Mouse (Mus musculus): ENCODE data around the gene Cfap299.
"Not testable (repeated sequence)": the region's sequence is repeated elsewhere in the genome, so short reads cannot be mapped to it uniquely, and the experiment has no call there.

Cfap299 gene

DNA sequence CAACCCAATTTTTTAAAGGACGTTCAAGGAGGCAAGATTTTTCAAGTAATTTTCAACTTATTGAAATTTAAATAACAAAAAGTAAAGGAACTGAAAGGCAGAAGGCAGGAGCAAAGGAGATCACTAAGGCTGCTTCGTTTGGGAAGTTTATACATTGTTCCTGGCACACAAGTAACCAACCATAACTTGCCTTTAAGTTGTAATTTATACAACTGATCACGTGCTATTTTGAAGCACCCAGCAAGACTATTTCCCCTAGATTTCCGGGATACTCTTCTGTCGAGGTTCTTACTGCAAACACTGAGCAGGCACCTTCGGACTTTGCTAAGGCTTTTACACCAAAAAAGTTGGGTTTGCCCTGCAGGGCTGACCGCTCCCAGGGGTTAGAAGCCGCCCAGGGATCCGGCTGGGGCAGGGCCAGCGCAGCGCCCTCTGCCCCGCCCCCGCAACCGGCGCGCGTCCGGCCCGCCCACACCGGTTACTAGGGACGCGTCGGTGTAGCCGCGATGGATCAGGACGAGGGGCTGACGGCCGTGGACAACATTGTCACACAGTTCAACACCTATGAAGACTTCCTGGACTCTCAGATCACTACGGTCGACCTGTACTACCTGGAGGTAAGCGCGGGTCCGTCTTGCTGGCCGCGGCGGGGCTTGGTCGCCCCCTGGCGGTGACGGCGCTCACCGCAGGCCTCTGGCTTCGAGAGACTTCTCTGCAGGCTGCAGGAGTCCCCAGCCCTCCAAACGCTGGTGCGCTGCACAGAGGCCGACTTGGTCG is at the start of gene Cfap299:
Cfap299 (plus strand) TSS at position 457 of the 777 bp plus-strand sequence.
- DNase-seq (ENCODE audit: low spot score), result peak; percentile 60

GRCm38 (mm10) chr5:98281993-98282392 is 47.1 kb upstream of the Cfap299 start:
- DNase-seq (ENCODE audit: low spot score), result no peak

- DNase-seq (ENCODE audit: low spot score), result no peak
Observed at GRCm38 (mm10) chr5:98283696-98284478, 45.2 kb upstream of the Cfap299 start.

DNA sequence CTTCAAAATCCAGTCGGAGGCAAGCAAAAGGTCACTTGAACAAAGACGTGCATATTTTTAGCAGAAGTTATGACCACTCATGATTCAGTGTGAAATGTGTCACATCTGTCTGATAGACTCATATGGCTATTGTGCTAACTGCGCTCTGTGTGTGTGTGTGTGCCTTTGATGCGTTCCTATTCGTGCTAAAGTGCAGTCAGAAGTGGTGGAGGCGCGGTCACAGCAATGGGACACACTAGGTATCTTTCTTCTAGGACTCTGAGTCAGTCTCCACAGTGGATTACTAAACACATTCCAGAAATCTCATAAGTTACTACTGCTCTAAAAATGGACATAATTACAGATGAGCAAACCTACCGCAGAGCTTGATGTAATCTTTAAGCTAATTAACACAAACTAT is 38.5 kb upstream of the Cfap299 start:
- no peak for DNase-seq (ENCODE audit: low spot score)

- no peak for DNase-seq (ENCODE audit: low spot score)
Observed at GRCm38 (mm10) chr5:98292388-98293048, 36.6 kb upstream of the Cfap299 start.

DNA sequence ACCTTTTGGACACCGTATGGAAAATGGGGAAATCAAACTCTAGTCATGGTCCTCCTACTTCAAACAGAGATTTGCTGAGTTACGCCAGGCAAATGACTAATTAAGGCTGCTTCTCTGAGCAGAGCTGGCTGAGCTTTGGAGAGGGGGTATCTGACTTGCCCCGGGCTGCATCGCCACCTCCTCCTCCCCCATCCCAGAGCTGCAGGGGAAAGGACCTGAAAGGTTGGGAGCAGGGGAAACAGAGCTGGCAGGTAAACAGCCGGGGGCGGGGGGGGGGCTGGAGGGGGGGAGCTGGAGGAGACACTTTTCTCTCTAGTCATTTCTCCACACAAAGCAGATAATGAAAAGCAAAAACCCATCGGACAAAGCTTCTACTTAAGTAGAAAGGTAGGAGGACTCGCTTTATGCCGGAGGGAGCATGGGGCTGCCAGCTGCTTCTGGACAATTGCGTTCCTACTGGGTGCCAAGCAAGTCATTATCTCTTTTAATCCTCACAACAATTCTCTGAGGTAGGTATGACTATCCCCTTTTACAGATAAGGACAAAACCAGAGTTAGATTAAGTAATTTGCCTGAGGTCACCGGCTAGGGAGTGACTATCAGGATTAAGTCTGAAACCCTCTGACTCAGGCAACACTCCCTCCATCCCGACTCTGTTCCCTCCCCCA is 35.9 kb upstream of the Cfap299 start:
- no peak for DNase-seq (ENCODE audit: low spot score)

DNA sequence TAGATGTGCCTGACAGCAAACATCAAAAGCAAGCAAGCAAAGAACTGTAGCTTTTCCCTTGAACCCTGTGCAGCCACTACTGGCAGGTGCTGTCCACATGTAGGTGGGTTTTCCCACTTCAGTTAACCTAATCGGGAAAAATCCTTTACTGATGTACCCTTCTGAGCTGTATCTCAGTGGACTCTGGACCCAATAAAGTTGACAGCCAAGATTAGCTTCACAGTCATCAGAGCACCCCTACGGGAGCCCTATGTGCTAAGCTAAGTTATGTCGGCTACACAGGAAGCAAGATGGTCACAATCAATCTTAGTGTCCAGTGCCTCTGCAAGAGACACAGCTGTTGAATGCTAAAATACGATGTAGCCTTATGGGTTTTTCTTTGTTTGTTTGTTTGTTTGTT is 29.0 kb upstream of the Cfap299 start:
- no peak for DNase-seq (ENCODE audit: low spot score)

GRCm38 (mm10) chr5:98305673-98306072 is 23.4 kb upstream of the Cfap299 start:
- DNase-seq (ENCODE audit: low spot score), result no peak

DNA sequence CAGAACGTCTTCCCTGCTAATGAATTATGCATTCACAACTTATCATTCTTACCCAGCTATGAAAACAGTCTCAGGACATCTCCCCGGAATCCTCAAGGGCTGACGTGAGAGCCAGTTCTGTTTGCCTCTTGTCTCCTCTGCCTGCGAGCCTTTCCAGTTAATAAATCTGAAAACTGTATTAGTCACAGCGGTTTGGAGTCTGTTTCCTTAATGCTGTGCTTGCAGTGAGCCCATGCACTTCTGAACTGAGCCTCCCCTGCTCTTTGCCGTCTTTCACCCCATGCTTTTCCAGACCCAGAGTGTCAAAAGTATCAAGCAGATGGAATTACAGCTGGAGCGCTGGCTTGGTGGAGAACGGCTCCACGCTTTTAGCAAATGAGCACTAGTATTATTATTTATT is 22.6 kb upstream of the Cfap299 start:
- DNase-seq (ENCODE audit: low spot score), result no peak

DNA sequence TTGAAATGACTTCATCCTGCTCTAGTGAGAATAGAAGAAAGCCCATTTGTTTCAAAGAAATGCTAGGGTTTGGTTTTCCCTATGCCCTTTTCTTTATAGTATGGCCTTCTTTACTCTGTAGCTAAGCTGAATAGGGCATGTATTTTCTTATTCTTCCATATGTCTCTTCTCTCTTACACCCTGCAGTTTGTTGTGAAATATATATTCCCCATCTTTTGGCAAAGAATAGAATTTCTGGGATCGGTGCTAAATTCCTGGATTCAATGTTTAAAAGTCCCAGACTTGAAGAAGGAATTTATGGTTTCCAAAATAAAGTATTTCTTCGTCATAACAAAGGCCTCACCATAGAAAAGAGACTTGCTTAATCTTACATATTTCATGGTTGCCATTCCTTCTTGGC is 2.5 kb upstream of the Cfap299 start:
- no peak for DNase-seq (ENCODE audit: low spot score)

DNA sequence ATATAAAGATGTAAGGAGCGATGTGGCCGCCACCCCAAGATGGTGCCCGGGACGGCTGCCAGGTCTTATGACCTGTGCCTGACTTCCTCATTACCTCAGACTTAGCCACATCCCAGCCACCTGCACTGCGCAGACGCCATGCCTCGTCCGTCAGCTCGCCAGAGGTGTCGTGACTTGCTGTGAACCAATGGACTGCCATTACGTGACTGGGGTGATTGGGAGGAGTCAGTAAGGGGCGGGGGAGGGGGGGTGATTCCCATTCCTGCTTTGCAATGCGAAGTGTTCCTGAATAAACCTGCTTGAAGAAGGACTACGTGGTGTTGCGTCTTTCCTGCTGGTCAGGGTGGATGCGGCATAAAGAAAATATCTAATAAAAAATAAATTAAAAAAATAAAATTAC is 14.6 kb downstream of the Cfap299 start:
- DNase-seq (ENCODE audit: low spot score), result not testable (repeated sequence)

GRCm38 (mm10) chr5:98344581-98344980 is 15.5 kb downstream of the Cfap299 start:
- DNase-seq (ENCODE audit: low spot score), result no peak

DNA sequence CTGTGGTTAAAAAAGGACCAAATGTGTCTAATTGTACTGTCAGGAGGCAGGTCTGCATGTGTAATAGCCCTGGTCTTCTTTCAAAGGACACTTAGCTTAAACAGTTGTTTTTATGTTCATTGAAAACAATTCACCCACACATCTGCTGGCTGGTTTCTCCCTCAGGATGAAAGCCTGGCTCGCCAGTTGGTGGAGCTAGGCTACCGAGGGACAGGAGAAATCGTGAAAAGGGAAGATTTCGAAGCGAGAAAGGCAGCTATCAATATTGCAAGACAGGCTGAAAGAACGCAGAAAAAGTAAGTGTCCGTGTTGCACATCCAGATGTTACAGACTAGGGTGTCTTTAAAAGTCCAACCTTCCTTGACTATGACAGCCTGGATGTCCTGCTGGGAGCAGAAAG is 17.0 kb downstream of the Cfap299 start:
- DNase-seq (ENCODE audit: low spot score), result no peak

GRCm38 (mm10) chr5:98348605-98349004 is 19.5 kb downstream of the Cfap299 start:
- DNase-seq (ENCODE audit: low spot score), result no peak

GRCm38 (mm10) chr5:98359912-98360311 is 30.8 kb downstream of the Cfap299 start:
- no peak for DNase-seq (ENCODE audit: low spot score)

GRCm38 (mm10) chr5:98360792-98361419 is 31.8 kb downstream of the Cfap299 start:
- DNase-seq (ENCODE audit: low spot score), result no peak

DNA sequence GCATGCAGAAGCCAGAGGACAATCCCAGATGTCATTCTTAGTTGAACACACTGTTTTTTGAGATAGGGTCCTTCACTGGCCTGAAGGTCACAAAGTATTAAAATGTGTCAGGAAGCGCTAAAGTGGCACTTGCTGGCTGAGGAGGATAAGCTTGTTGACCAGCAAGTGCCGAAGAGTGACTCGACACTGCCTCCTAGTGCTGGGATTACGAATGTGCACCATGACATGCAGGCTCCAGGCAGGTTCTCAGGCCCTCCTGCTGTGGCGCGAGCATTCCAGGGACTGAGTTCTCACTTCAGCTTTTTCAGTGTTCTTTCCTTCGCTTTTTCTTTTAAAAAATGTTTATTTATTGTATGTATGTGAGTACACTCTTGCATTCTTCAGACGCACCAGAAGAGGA is 34.3 kb downstream of the Cfap299 start:
- no peak for DNase-seq (ENCODE audit: low spot score)

DNA sequence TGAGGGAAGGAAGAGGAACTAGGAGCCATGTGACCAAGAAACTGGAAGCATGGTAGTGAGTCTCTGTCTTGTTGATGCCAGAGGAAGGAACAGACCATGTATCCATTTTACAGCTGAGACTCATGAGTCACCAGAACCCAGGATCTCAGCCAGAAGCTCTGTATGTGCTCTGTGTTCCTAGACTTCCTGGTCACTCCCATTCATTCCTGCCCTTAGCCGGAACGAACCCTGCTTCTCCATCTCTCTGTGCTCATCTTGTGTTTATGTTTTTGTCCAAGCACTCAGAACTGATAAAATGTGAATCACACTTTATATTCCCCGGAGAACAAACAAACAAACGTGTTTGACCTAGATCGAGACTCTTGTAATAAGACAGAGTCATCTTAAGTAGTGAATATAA is 36.2 kb downstream of the Cfap299 start:
- DNase-seq (ENCODE audit: low spot score), result no peak

GRCm38 (mm10) chr5:98368822-98369221 is 39.7 kb downstream of the Cfap299 start:
- no peak for DNase-seq (ENCODE audit: low spot score)

GRCm38 (mm10) chr5:98369426-98369825 is 40.3 kb downstream of the Cfap299 start:
- DNase-seq (ENCODE audit: low spot score), result no peak

GRCm38 (mm10) chr5:98376058-98376798 is 47.1 kb downstream of the Cfap299 start:
- DNase-seq (ENCODE audit: low spot score), result no peak

Measured in T-cell, adult 2 months (primary cell).